Mouse (Mus musculus): ENCODE data around the gene Emilin1. TPM values are rescaled to one million over a fixed set of nuclear protein-coding genes. Genes with fewer than 3 reads are reported as not detected.
A peak's percentile ranks its signal among the peaks of the same experiment; 100 is the strongest.

Emilin1 gene
- total RNA-seq, 2 experiments from 2014 or later: 6.5 to 28.8 TPM

- ATAC-seq (replicated peaks; ENCODE audit: low FRiP score, poor library complexity, severe bottlenecking): no peak
Observed at GRCm38 (mm10) chr5:30954065-30954464, 40.9 kb downstream of the Emilin1 start.

GRCm38 (mm10) chr5:30954556-30954955 is 41.4 kb downstream of the Emilin1 start:
- ATAC-seq (replicated peaks; ENCODE audit: low FRiP score, poor library complexity, severe bottlenecking): no peak

GRCm38 (mm10) chr5:30955751-30956150 is 42.5 kb downstream of the Emilin1 start:
- no peak for ATAC-seq (replicated peaks; ENCODE audit: low FRiP score, poor library complexity, severe bottlenecking)

- no peak for ATAC-seq (replicated peaks; ENCODE audit: low FRiP score, poor library complexity, severe bottlenecking)
Observed at GRCm38 (mm10) chr5:30957891-30958290, 44.7 kb downstream of the Emilin1 start.

GRCm38 (mm10) chr5:30959198-30959854 is 46.1 kb downstream of the Emilin1 start:
- peak; percentile 23 for ATAC-seq (replicated peaks; ENCODE audit: low FRiP score, poor library complexity, severe bottlenecking)

GRCm38 (mm10) chr5:30959966-30960501 is 46.8 kb downstream of the Emilin1 start, which contains the start of gene Preb:
Preb (minus strand) TSS chr5:30960361.
- ATAC-seq (replicated peaks; ENCODE audit: low FRiP score, poor library complexity, severe bottlenecking): peak; percentile 96

- ATAC-seq (replicated peaks; ENCODE audit: low FRiP score, poor library complexity, severe bottlenecking): no peak
Observed at GRCm38 (mm10) chr5:30960814-30961213, 47.6 kb downstream of the Emilin1 start.

GRCm38 (mm10) chr5:30961545-30962505 is 48.6 kb downstream of the Emilin1 start:
- no peak for ATAC-seq (replicated peaks; ENCODE audit: low FRiP score, poor library complexity, severe bottlenecking)

- no peak for ATAC-seq (replicated peaks; ENCODE audit: low FRiP score, poor library complexity, severe bottlenecking)
Observed at GRCm38 (mm10) chr5:30963916-30964315, 50.7 kb downstream of the Emilin1 start.

GRCm38 (mm10) chr5:30966189-30966588 is 53.0 kb downstream of the Emilin1 start:
- no peak for ATAC-seq (replicated peaks; ENCODE audit: low FRiP score, poor library complexity, severe bottlenecking)

GRCm38 (mm10) chr5:30968416-30968815 is 55.2 kb downstream of the Emilin1 start, which contains the start of gene Tcf23:
Tcf23 (plus strand) TSS chr5:30968662.
- 0 out of 2 replicates have a peak, but pooled peaks have one; percentile 38 for ATAC-seq (replicated peaks; ENCODE audit: low FRiP score, poor library complexity, severe bottlenecking)

- no peak for ATAC-seq (replicated peaks; ENCODE audit: low FRiP score, poor library complexity, severe bottlenecking)
Observed at GRCm38 (mm10) chr5:30969440-30969839, 56.2 kb downstream of the Emilin1 start.

Other genes with a start within 250 kb of the Emilin1 start
- 79.8 and 117 TPM in 2 replicates for gene Cenpa, start 246.6 kb upstream of the Emilin1 start, total RNA-seq (2015; ENCODE audit: low replicate concordance)
- 67.2 and 74.4 TPM in 2 replicates for gene Cenpa, start 246.6 kb upstream of the Emilin1 start, total RNA-seq (2017; ENCODE audit: low replicate concordance)
- not detected in 2 replicates for gene Dpysl5, start 201.8 kb upstream of the Emilin1 start, total RNA-seq (2015; ENCODE audit: low replicate concordance)
- gene Dpysl5, start 201.8 kb upstream of the Emilin1 start, total RNA-seq (2017; ENCODE audit: low replicate concordance): 0.09 TPM in 1 of 2 replicates, not detected in the other
- 2.1 TPM in 1 of 2 replicates, not detected in the other for gene Mapre3, start 98.8 kb upstream of the Emilin1 start, total RNA-seq (2015; ENCODE audit: low replicate concordance)
- 0.28 and 0.51 TPM in 2 replicates for gene Mapre3, start 98.8 kb upstream of the Emilin1 start, total RNA-seq (2017; ENCODE audit: low replicate concordance)
- 6.5 and 9.6 TPM in 2 replicates for gene Tmem214, start 45.4 kb upstream of the Emilin1 start, total RNA-seq (2015; ENCODE audit: low replicate concordance)
- gene Tmem214, start 45.4 kb upstream of the Emilin1 start, total RNA-seq (2017; ENCODE audit: low replicate concordance): 4.7 and 7.0 TPM in 2 replicates
- 4.8 TPM in 1 of 2 replicates, not detected in the other for gene Agbl5, start 24.7 kb upstream of the Emilin1 start, total RNA-seq (2015; ENCODE audit: low replicate concordance)
- 1.9 and 2.0 TPM in 2 replicates for gene Agbl5, start 24.7 kb upstream of the Emilin1 start, total RNA-seq (2017; ENCODE audit: low replicate concordance)
- 167 and 176 TPM in 2 replicates for gene Ost4, start 5.6 kb upstream of the Emilin1 start, total RNA-seq (2015; ENCODE audit: low replicate concordance)
- gene Ost4, start 5.6 kb upstream of the Emilin1 start, total RNA-seq (2017; ENCODE audit: low replicate concordance): 63.0 and 140 TPM in 2 replicates
- gene Khk, start 8.0 kb downstream of the Emilin1 start, total RNA-seq (2015; ENCODE audit: low replicate concordance): 8.1 and 14.4 TPM in 2 replicates
- 9.2 and 12.4 TPM in 2 replicates for gene Khk, start 8.0 kb downstream of the Emilin1 start, total RNA-seq (2017; ENCODE audit: low replicate concordance)
- gene Cgref1, start 32.2 kb downstream of the Emilin1 start, total RNA-seq (2015; ENCODE audit: low replicate concordance): not detected in 2 replicates
- not detected in 2 replicates for gene Cgref1, start 32.2 kb downstream of the Emilin1 start, total RNA-seq (2017; ENCODE audit: low replicate concordance)
- gene Preb, start 47.0 kb downstream of the Emilin1 start, total RNA-seq (2015; ENCODE audit: low replicate concordance): 12.7 and 21.9 TPM in 2 replicates
- gene Preb, start 47.0 kb downstream of the Emilin1 start, total RNA-seq (2017; ENCODE audit: low replicate concordance): 10.6 and 27.0 TPM in 2 replicates
- gene Tcf23, start 55.3 kb downstream of the Emilin1 start, total RNA-seq (2015; ENCODE audit: low replicate concordance): not detected in 2 replicates
- not detected in 2 replicates for gene Tcf23, start 55.3 kb downstream of the Emilin1 start, total RNA-seq (2017; ENCODE audit: low replicate concordance)
- gene Atraid, start 134.9 kb downstream of the Emilin1 start, total RNA-seq (2015; ENCODE audit: low replicate concordance): 21.3 and 40.5 TPM in 2 replicates
- 22.3 and 26.8 TPM in 2 replicates for gene Atraid, start 134.9 kb downstream of the Emilin1 start, total RNA-seq (2017; ENCODE audit: low replicate concordance)
- gene Slc5a6, start 135.5 kb downstream of the Emilin1 start, total RNA-seq (2015; ENCODE audit: low replicate concordance): 0.42 TPM in 1 of 2 replicates, not detected in the other
- 0.98 TPM in 1 of 2 replicates, not detected in the other for gene Slc5a6, start 135.5 kb downstream of the Emilin1 start, total RNA-seq (2017; ENCODE audit: low replicate concordance)
- gene Cad, start 141.4 kb downstream of the Emilin1 start, total RNA-seq (2015; ENCODE audit: low replicate concordance): 6.5 and 16.3 TPM in 2 replicates
- 6.7 and 10.6 TPM in 2 replicates for gene Cad, start 141.4 kb downstream of the Emilin1 start, total RNA-seq (2017; ENCODE audit: low replicate concordance)
- not detected in 2 replicates for gene Dnajc5g, start 192.9 kb downstream of the Emilin1 start, total RNA-seq (2015; ENCODE audit: low replicate concordance)
- gene Dnajc5g, start 192.9 kb downstream of the Emilin1 start, total RNA-seq (2017; ENCODE audit: low replicate concordance): 0.70 TPM in 1 of 2 replicates, not detected in the other
- not detected in 2 replicates for gene Slc30a3, start 194.8 kb downstream of the Emilin1 start, total RNA-seq (2015; ENCODE audit: low replicate concordance)
- gene Slc30a3, start 194.8 kb downstream of the Emilin1 start, total RNA-seq (2017; ENCODE audit: low replicate concordance): not detected in 2 replicates
- gene Trim54, start 203.3 kb downstream of the Emilin1 start, total RNA-seq (2015; ENCODE audit: low replicate concordance): not detected in 2 replicates
- not detected in 2 replicates for gene Trim54, start 203.3 kb downstream of the Emilin1 start, total RNA-seq (2017; ENCODE audit: low replicate concordance)
- not detected in 2 replicates for gene Ucn, start 225.4 kb downstream of the Emilin1 start, total RNA-seq (2015; ENCODE audit: low replicate concordance)
- not detected in 2 replicates for gene Ucn, start 225.4 kb downstream of the Emilin1 start, total RNA-seq (2017; ENCODE audit: low replicate concordance)
- 9.4 and 11.1 TPM in 2 replicates for gene Mpv17, start 240.8 kb downstream of the Emilin1 start, total RNA-seq (2015; ENCODE audit: low replicate concordance)
- gene Mpv17, start 240.8 kb downstream of the Emilin1 start, total RNA-seq (2017; ENCODE audit: low replicate concordance): 10.7 and 12.7 TPM in 2 replicates

Measured in erythroblast, adult 5-6 weeks (primary cell).